Mouse (Mus musculus) CH12.LX (cell line): ENCODE results near the gene Gm20388. TPM values are rescaled to one million over a fixed set of nuclear protein-coding genes. Genes with fewer than 3 reads are reported as not detected.

Experiments used
- DNase-seq: peaks from one replicate; pipeline ENCODE4 v3.0.0-alpha.2; 2013; ENCODE audit errors: extremely low read depth
- H3K27ac ChIP-seq: 2 replicates; pipeline ENCODE4 v1.5.1; 2012; ENCODE audit warnings: low read depth, mild to moderate bottlenecking, control low read depth, moderate library complexity; ENCODE audit not compliant: insufficient read depth
- H3K27me3 ChIP-seq: replicated peaks from 2 replicates; pipeline ENCODE3; 2012; ENCODE audit warnings: inconsistent platforms
- H3K36me3 ChIP-seq, 2 experiments: replicated peaks in 1 of 2; 2 replicates each; pipeline versions ENCODE3 to v1.6.1; 2012; ENCODE audit warnings: inconsistent platforms in 1 of 2, low read length in 1 of 2, mild to moderate bottlenecking in 1 of 2, mixed read lengths in 1 of 2, moderate library complexity in 1 of 2; ENCODE audit not compliant: control insufficient read depth in 1 of 2, insufficient read depth in 1 of 2
- H3K4me1 ChIP-seq, 2 experiments: 2 replicates each; pipeline ENCODE4 v1.6.1; 2012; ENCODE audit warnings: inconsistent platforms in 1 of 2, moderate library complexity in 1 of 2; ENCODE audit not compliant: insufficient read depth in 2 of 2, control insufficient read depth in 1 of 2
- H3K4me2 ChIP-seq: 2 replicates; pipeline ENCODE4 v1.6.1; 2012; ENCODE audit warnings: low read depth, mild to moderate bottlenecking, control low read depth; ENCODE audit not compliant: poor library complexity, insufficient read depth, severe bottlenecking
- H3K4me3 ChIP-seq, 3 experiments: fragments of 150-350 bp in 1 of 3; sonication (generic) in 1 of 3; replicated peaks in 1 of 3; 2 replicates each; pipeline versions ENCODE3 to v1.5.1; 2011 to 2012; ENCODE audit warnings: low read depth in 2 of 3, low read length in 2 of 3, mild to moderate bottlenecking in 2 of 3, moderate library complexity in 2 of 3, control low read depth in 1 of 3, improper control_type of control experiment in 1 of 3, inconsistent platforms in 1 of 3, mixed read lengths in 1 of 3; ENCODE audit not compliant: poor library complexity in 1 of 3
- H3K79me2 ChIP-seq: replicated peaks from 2 replicates; pipeline ENCODE4 v1.6.1; 2012; ENCODE audit warnings: mild to moderate bottlenecking, moderate library complexity; ENCODE audit not compliant: control insufficient read depth, poor library complexity, insufficient read depth, severe bottlenecking; ENCODE audit errors: extremely low read depth
- H3K9ac ChIP-seq: 2 replicates; pipeline ENCODE4 v1.6.1; 2012; ENCODE audit warnings: low read depth, mild to moderate bottlenecking, control low read depth, moderate library complexity; ENCODE audit not compliant: insufficient read depth
- H3K9me3 ChIP-seq: replicated peaks from 2 replicates; pipeline ENCODE3; 2012; ENCODE audit warnings: low read length, inconsistent platforms, mixed read lengths
- CTCF ChIP-seq, 2 experiments: IDR thresholded peaks in 1 of 2; conservative IDR thresholded peaks in 1 of 2; 2 replicates each; pipeline ENCODE4 v1.5.1; 2011 to 2012; ENCODE audit warnings: low read depth in 2 of 2, low read length in 2 of 2, improper control_type of control experiment in 1 of 2, inconsistent platforms in 1 of 2, mild to moderate bottlenecking in 1 of 2, moderate library complexity in 1 of 2
- ELF1 ChIP-seq: IDR thresholded peaks from 2 replicates; pipeline ENCODE4 v1.6.1; 2014; ENCODE audit warnings: low read depth, mild to moderate bottlenecking, inconsistent platforms, low read length, improper control_type of control experiment
- HCFC1 ChIP-seq: IDR thresholded peaks from 2 replicates; pipeline ENCODE4 v1.6.1; 2012; ENCODE audit warnings: low read depth, mild to moderate bottlenecking, inconsistent platforms, low read length, improper control_type of control experiment
- IRF4 ChIP-seq: IDR thresholded peaks from 2 replicates; pipeline ENCODE4 v1.6.1; 2014; ENCODE audit warnings: low read depth, mild to moderate bottlenecking, inconsistent platforms, low read length, improper control_type of control experiment
- JUN ChIP-seq: IDR thresholded peaks from 2 replicates; pipeline ENCODE4 v1.6.1; 2011; ENCODE audit warnings: low read depth, mild to moderate bottlenecking, low read length, improper control_type of control experiment, moderate library complexity; ENCODE audit not compliant: insufficient read depth
- KAT2A ChIP-seq: IDR thresholded peaks from 2 replicates; pipeline ENCODE4 v1.6.1; 2012; ENCODE audit warnings: low read length, improper control_type of control experiment, inconsistent platforms; ENCODE audit not compliant: insufficient replicate concordance
- MAFK ChIP-seq: IDR thresholded peaks from 2 replicates; pipeline ENCODE4 v1.6.1; 2011; ENCODE audit warnings: low read length, improper control_type of control experiment; ENCODE audit not compliant: insufficient replicate concordance
- MAX ChIP-seq: IDR thresholded peaks from 2 replicates; pipeline ENCODE4 v1.6.1; 2011; ENCODE audit warnings: low read length, improper control_type of control experiment
- MAZ ChIP-seq: IDR thresholded peaks from 2 replicates; pipeline ENCODE4 v1.6.1; 2012; ENCODE audit warnings: low read depth, mild to moderate bottlenecking, inconsistent platforms, low read length, improper control_type of control experiment, moderate library complexity
- MEF2A ChIP-seq: IDR thresholded peaks from 2 replicates; pipeline ENCODE4 v1.6.1; 2014; ENCODE audit warnings: low read depth, mild to moderate bottlenecking, inconsistent platforms, low read length, improper control_type of control experiment, borderline replicate concordance
- NELFE ChIP-seq: IDR thresholded peaks from 2 replicates; pipeline ENCODE4 v1.6.1; 2011; ENCODE audit warnings: low read depth, low read length, improper control_type of control experiment
- NRF1 ChIP-seq: IDR thresholded peaks from 2 replicates; pipeline ENCODE4 v1.6.1; 2014; ENCODE audit warnings: low read depth, mild to moderate bottlenecking, inconsistent platforms, low read length, improper control_type of control experiment, moderate library complexity
- PAX5 ChIP-seq: IDR thresholded peaks from 2 replicates; pipeline ENCODE4 v1.6.1; 2012; ENCODE audit warnings: low read length, inconsistent platforms, mixed read lengths
- POLR2A ChIP-seq: IDR thresholded peaks from 2 replicates; pipeline ENCODE4 v1.6.1; 2011; ENCODE audit warnings: low read depth, mild to moderate bottlenecking, improper control_type of control experiment, low read length
- POLR2AphosphoS2 ChIP-seq: IDR thresholded peaks from 2 replicates; pipeline ENCODE4 v1.6.1; 2011; ENCODE audit warnings: low read depth, low read length, improper control_type of control experiment
- RAD21 ChIP-seq: IDR thresholded peaks from 2 replicates; pipeline ENCODE4 v1.6.1; 2011; ENCODE audit warnings: low read depth, mild to moderate bottlenecking, low read length, improper control_type of control experiment, moderate library complexity
- SIN3A ChIP-seq: IDR thresholded peaks from 2 replicates; pipeline ENCODE4 v1.6.1; 2012; ENCODE audit warnings: low read length, improper control_type of control experiment, inconsistent platforms
- TBP ChIP-seq: conservative IDR thresholded peaks from 2 replicates; pipeline ENCODE4 v1.6.1; 2011; ENCODE audit warnings: low read depth, low read length, improper control_type of control experiment
- UBTF ChIP-seq: IDR thresholded peaks from 2 replicates; pipeline ENCODE4 v1.6.1; 2012; ENCODE audit warnings: low read depth, mild to moderate bottlenecking, inconsistent platforms, low read length, improper control_type of control experiment, moderate library complexity
- USF1 ChIP-seq: IDR thresholded peaks from 2 replicates; pipeline ENCODE4 v1.6.1; 2014; ENCODE audit warnings: low read depth, mild to moderate bottlenecking, inconsistent platforms, low read length, improper control_type of control experiment
- USF2 ChIP-seq: conservative IDR thresholded peaks from 2 replicates; pipeline ENCODE4 v1.6.1; 2011; ENCODE audit warnings: low read depth, low read length, improper control_type of control experiment
- ZKSCAN1 ChIP-seq: IDR thresholded peaks from 2 replicates; pipeline ENCODE4 v1.6.1; 2012; ENCODE audit warnings: low read depth, inconsistent platforms, low read length, improper control_type of control experiment, borderline replicate concordance
- ZNF384 ChIP-seq: IDR thresholded peaks from 2 replicates; pipeline ENCODE4 v1.6.1; 2012; ENCODE audit warnings: low read depth, low read length, improper control_type of control experiment, inconsistent platforms
- dilution Hi-C: fragments of 300-500 bp; cut with MboI; formaldehyde crosslinking; loops from 2 replicates; pipeline ENCODE4 v1.14.3; 2020; ENCODE audit warnings: low sequenced_read_pairs; ENCODE audit not compliant: extremely low pct_unique_long_range_greater_than_20kb, extremely low pct_ligation_motif_present
- in situ Hi-C: fragments of 300-500 bp; cut with MboI; formaldehyde crosslinking; loops from 3 replicates; pipeline ENCODE4 v1.14.3; 2019; ENCODE audit warnings: low sequenced_read_pairs, low pct_ligation_motif_present, low pct_unique_long_range_greater_than_20kb, mixed read lengths
- polyA plus RNA-seq: library from polyadenylated mRNA; unstranded; fragments of >175 nt; gene quantifications from 2 replicates; pipeline ENCODE4 v1.2.1, GENCODE M21; 2012; ENCODE audit warnings: low read depth; ENCODE audit not compliant: insufficient read length
- total RNA-seq, 2 experiments: library from RNA; depleted of rRNA; stranded (reverse); fragments of 300-350 nt in 1 of 2; fragments of >200 nt in 1 of 2; gene quantifications; 2 replicates each; pipeline ENCODE4 v1.2.3; 2012 to 2014

The Gm20388 gene
- total and polyA plus RNA-seq, 3 experiments, result 14.8 to 26.3 (median 22.2) TPM

DNA sequence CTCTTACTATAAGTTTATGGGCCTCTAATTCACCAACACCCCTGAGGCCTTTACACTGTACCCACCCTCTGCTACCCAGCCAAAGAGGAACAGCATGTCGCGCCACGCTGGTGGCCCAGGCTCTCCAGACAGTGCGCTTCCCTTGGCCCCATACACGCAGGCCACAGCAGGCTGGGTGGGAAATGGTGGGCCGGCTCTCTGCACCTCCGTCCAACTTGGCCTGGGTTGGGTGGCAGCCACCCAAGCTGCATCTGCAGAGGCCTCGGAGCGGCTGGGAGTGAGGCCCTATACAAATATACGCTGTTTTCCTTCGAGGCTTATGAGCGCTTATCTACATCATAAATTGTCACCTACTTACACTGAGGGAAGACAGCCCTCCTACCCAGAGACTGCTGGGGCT lies 1456.0 kb downstream of the Gm20388 start:
- peaks cover 10 to 23% of the 10 kb centered on the region in 2 experiments for H3K4me1 ChIP-seq
- H3K79me2 ChIP-seq, result no peaks in the 10 kb centered on the region
- H3K4me3 ChIP-seq, result no peak overlapping the region
- no peaks in the 10 kb centered on the region for H3K27me3 ChIP-seq
- in situ Hi-C loops, result no loop called here
- peaks cover 11% of the 10 kb centered on the region for H3K9me3 ChIP-seq
- dilution Hi-C loops, result no loop called here
- H3K36me3 ChIP-seq, result no peaks in the 10 kb centered on the region
- TF ChIP-seq NRF1 (no peak), NELFE (no peak), ZKSCAN1 (no peak), MAFK (no peak), SIN3A (no peak), CTCF (conservative IDR thresholded peaks at IDR 0.05 in 1 of 2, IDR thresholded peaks at IDR 0.05 in 1 of 2; ENCODE audit: low read depth in 2 of 2, low read length in 2 of 2) (no peak), IRF4 (no peak), TBP (no peak), MEF2A (no peak), ELF1 (no peak), UBTF (no peak), RAD21 (no peak), USF1 (no peak), POLR2A (no peak), MAX (no peak), JUN (no peak), HCFC1 (no peak), POLR2AphosphoS2 (no peak), PAX5 (no peak)
- no peak overlapping the region for H3K27ac ChIP-seq
- DNase-seq, result no peak
- no peak overlapping the region for H3K9ac ChIP-seq
- no peak overlapping the region for H3K4me2 ChIP-seq

DNA sequence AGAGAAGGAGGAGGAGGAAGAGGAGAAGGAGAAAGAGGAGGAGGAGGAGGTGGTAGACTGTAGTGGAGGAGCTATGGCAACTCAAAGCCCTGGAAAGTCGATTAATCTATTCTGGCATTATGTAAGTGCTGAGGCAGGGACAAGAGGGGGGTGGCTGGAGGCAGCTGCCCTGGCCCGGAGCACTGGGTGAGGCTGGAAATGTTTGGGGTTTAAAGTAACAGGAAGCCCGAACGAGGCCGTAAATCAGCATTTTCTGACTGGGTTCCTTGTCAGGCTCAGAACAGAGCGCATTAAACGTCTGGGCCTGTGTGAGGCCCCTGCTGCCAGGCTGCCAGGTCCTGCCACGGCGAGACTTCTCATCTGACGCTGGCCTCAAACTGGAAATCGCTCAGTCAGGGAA lies 1458.2 kb downstream of the Gm20388 start:
- dilution Hi-C loops, result no loop called here

More for the DNA sequence above, 1458.2 kb downstream of the Gm20388 start:
- no peak overlapping the region for H3K4me3 ChIP-seq
- H3K27ac ChIP-seq, result no peak overlapping the region
- H3K36me3 ChIP-seq, result peaks cover 0 to 9% of the 10 kb centered on the region in 2 experiments
- H3K4me1 ChIP-seq, result peaks cover 10 to 23% of the 10 kb centered on the region in 2 experiments
- no peaks in the 10 kb centered on the region for H3K27me3 ChIP-seq
- H3K4me2 ChIP-seq, result no peak overlapping the region
- TF ChIP-seq MEF2A (no peak), CTCF (conservative IDR thresholded peaks at IDR 0.05 in 1 of 2, IDR thresholded peaks at IDR 0.05 in 1 of 2; ENCODE audit: low read depth in 2 of 2, low read length in 2 of 2) (no peak), HCFC1 (no peak), ZNF384 (no peak), KAT2A (no peak), USF2 (no peak), MAZ (no peak)
- in situ Hi-C loops, result no loop called here
- no peak for DNase-seq
- H3K9me3 ChIP-seq, result no peaks in the 10 kb centered on the region
- no peak overlapping the region for H3K9ac ChIP-seq
- no peaks in the 10 kb centered on the region for H3K79me2 ChIP-seq
